Mouse (Mus musculus) lung, embryonic 14.5 days (tissue): ENCODE measurements around the gene Smap1. TPM values are rescaled to one million over a fixed set of nuclear protein-coding genes. Genes with fewer than 3 reads are reported as not detected.

Source experiments
- ATAC-seq: fragments of 200-750 bp; cut with Nextera tagmentation; 2 replicates; pipeline ENCODE4 v1.8.0; 2017; ENCODE audit warnings: mild to moderate bottlenecking, moderate TSS enrichment, moderate library complexity; ENCODE audit not compliant: insufficient read depth
- DNase-seq: peaks from one replicate; pipeline ENCODE4 v3.0.0-alpha.2; 2015
- H3K27ac ChIP-seq: fragments of 300-500 bp; sonication (generic); 2 replicates; pipeline ENCODE4 v1.5.1; 2014; ENCODE audit warnings: low read depth, mild to moderate bottlenecking, moderate library complexity
- H3K27me3 ChIP-seq: fragments of 300-500 bp; sonication (generic); 2 replicates; pipeline ENCODE4 v1.6.1; 2014; ENCODE audit warnings: low read length, control low read depth; ENCODE audit not compliant: insufficient read depth
- H3K36me3 ChIP-seq: fragments of 300-500 bp; sonication (generic); 2 replicates; pipeline ENCODE4 v1.6.1; 2014; ENCODE audit warnings: control low read depth; ENCODE audit not compliant: insufficient read depth
- H3K4me1 ChIP-seq: fragments of 300-500 bp; sonication (generic); 2 replicates; pipeline ENCODE4 v1.6.1; 2014; ENCODE audit warnings: antibody characterized with exemption, control low read depth; ENCODE audit not compliant: insufficient read depth
- H3K4me2 ChIP-seq: fragments of 300-500 bp; sonication (generic); 2 replicates; pipeline ENCODE4 v1.6.1; 2014; ENCODE audit warnings: mild to moderate bottlenecking
- H3K4me3 ChIP-seq: fragments of 300-500 bp; sonication (generic); 2 replicates; pipeline ENCODE4 v1.5.1; 2014; ENCODE audit warnings: low read depth, low read length
- H3K9ac ChIP-seq: fragments of 300-500 bp; sonication (generic); 2 replicates; pipeline ENCODE4 v1.6.1; 2014
- H3K9me3 ChIP-seq: fragments of 300-500 bp; sonication (generic); 2 replicates; pipeline ENCODE4 v1.6.1; 2016; ENCODE audit warnings: low read depth, low read length, control low read depth
- CTCF ChIP-seq: IDR thresholded peaks from 2 replicates; pipeline ENCODE4 v1.5.1; 2016; ENCODE audit warnings: antibody characterized with exemption, low read depth
- WGBS: fragments of 180-500 bp; shearing (Covaris S2); extraction: QIAGEN DNeasy Blood & Tissue Kit; methylation state at CpG from one replicate; pipeline ENCODE4 v1.1.7; 2014; 5-methylcytosine and 5-hydroxymethylcytosine counted together
- polyA plus RNA-seq: library from polyadenylated mRNA; unstranded; fragments of >200 nt; fragmentation: Nextera tagmentation; extraction: Ambion mirVana; gene quantifications from 2 replicates; pipeline ENCODE4 v1.2.1, GENCODE M21; 2014

The Smap1 gene
- polyA plus RNA-seq, 1 experiment from 2014 or later = 50.2 TPM

DNA sequence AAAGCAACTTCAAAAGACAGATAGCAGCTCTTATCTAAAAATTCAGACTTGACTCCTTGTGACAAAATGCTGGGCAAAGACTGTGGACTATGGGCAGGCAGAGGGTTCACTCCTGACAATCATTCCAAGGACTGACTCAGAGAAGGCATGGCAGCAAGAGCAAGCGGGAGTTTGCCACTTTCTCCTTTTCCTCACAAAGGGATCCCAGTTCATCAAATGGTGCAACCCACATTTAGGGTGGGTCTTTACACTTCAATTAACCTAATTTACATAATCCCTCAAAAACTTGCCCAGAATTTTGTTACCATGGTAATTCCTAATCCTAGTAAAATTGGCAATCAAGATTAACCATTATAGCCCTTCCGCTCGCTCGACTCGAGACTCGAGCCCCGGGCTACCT, 37.2 kb downstream of the Smap1 start:
- Histone ChIP-seq H3K4me3 (no peak overlapping the region), H3K27me3 (no peaks in the 10 kb centered on the region), H3K27ac (no peak overlapping the region), H3K9ac (no peak overlapping the region), H3K36me3 (no peaks in the 10 kb centered on the region), H3K4me1 (no peaks in the 10 kb centered on the region), H3K9me3 (no peaks in the 10 kb centered on the region), H3K4me2 (no peak overlapping the region)
- DNase-seq = no peak
- TF ChIP-seq CTCF = no peak
- ATAC-seq = no peak
- 96% methylated on average over 7 of the region's 7 CpGs for WGBS

DNA sequence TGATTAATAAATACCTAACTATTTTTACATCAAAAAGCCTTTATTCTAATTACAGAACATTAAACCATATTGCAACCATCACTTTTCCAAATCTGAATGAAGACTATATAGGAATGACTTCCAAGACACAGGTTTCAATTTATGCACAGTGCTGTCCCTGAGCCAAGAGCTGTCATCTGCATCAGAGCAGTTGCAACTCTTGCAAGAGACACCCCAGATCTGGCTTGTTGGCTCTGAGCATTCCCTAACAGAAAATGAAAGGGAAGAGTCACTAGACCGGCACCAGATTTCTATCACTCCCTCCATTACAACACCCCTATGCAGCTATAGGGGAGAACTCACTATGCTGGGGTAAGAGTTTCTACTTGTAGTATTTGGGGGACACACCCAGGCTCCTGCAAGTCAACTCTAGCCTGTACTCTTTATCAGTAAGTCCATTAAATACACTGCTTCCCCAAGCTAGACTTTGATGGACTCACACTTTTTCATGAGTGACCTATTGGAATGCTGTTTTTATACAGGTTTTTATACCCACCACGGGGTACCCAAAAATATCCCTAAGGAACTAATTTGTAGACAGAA, 37.9 kb downstream of the Smap1 start:
- no peak overlapping the region for H3K4me2 ChIP-seq
- H3K4me1 ChIP-seq = no peaks in the 10 kb centered on the region
- H3K4me3 ChIP-seq = no peak overlapping the region
- DNase-seq (peak; percentile 5), ATAC-seq (no peak)
- no peaks in the 10 kb centered on the region for H3K36me3 ChIP-seq
- no peaks in the 10 kb centered on the region for H3K9me3 ChIP-seq
- H3K27ac ChIP-seq = no peak overlapping the region
- no peak for TF ChIP-seq CTCF
- 63% methylated on average over 2 of the region's 2 CpGs for WGBS
- H3K9ac ChIP-seq = no peak overlapping the region
- no peaks in the 10 kb centered on the region for H3K27me3 ChIP-seq

DNA sequence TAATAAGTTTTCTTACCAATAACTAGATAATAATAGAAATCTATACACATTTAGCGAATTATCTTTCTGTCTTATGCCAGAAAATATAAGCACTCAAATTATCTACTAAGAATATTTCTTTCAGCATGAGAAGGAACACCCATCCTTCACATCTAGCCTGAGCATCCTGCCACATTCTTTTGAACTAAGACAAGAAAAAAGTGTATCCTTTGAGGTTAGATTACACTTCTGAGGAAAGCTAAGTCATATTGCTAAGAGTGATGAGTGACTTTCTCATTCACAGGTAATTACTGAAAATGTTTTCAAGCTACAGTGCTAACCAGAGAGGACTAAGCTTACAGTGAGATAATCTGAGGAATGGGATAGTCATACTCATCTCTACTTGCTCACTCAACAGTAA, 39.4 kb downstream of the Smap1 start:
- WGBS = 94% methylated on average over 1 of the region's 1 CpGs
- no peak for DNase-seq

GRCm38 (mm10) chr1:23872194-23872593, 49.9 kb downstream of the Smap1 start:
- Histone ChIP-seq H3K27me3 (no peaks in the 10 kb centered on the region), H3K4me3 (no peak overlapping the region), H3K9ac (no peak overlapping the region), H3K36me3 (peaks cover 10% of the 10 kb centered on the region; the same call in 1 of the 2 replicates), H3K4me2 (no peak overlapping the region), H3K4me1 (no peaks in the 10 kb centered on the region), H3K27ac (no peak overlapping the region), H3K9me3 (no peaks in the 10 kb centered on the region)
- no peak for TF ChIP-seq CTCF
- ATAC-seq (no peak), DNase-seq (no peak)
- 97% methylated on average over 1 of the region's 1 CpGs for WGBS

More for the DNA sequence above, 39.4 kb downstream of the Smap1 start:
- H3K27ac ChIP-seq = no peak overlapping the region
- no peaks in the 10 kb centered on the region for H3K9me3 ChIP-seq
- H3K9ac ChIP-seq = no peak overlapping the region
- no peak for TF ChIP-seq CTCF
- H3K4me1 ChIP-seq = no peaks in the 10 kb centered on the region
- no peaks in the 10 kb centered on the region for H3K36me3 ChIP-seq
- H3K27me3 ChIP-seq = no peaks in the 10 kb centered on the region
- no peak overlapping the region for H3K4me3 ChIP-seq
- H3K4me2 ChIP-seq = no peak overlapping the region
- ATAC-seq = no peak

- TF ChIP-seq CTCF = no peak
These were observed 54.7 kb downstream of the Smap1 start for GRCm38 (mm10) chr1:23867350-23867862.

DNA sequence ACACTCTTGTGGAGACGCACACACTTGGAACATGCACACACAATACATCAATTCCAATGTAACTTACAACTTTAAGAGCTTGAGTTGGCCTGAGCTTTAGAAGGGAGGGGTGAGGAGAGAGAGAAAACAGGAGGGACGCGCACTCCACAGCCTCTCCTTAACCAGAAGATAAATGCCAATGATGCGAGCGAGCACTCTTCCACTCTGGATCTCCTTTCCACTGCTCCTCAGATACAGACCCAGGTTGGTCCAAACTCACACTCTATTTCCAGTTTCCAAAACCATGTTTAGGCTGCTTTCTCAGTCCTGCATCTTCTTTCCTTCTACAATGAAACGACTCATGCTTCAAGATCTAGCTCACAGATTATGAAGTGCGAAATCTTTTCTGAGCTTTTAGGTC, 56.6 kb downstream of the Smap1 start:
- DNase-seq = no peak
- no peak overlapping the region for H3K4me2 ChIP-seq
- H3K4me3 ChIP-seq = no peak overlapping the region
- H3K27ac ChIP-seq = no peak overlapping the region
- H3K9me3 ChIP-seq = no peaks in the 10 kb centered on the region
- ATAC-seq = no peak
- H3K9ac ChIP-seq = no peak overlapping the region
- H3K36me3 ChIP-seq = no peaks in the 10 kb centered on the region
- no peak for TF ChIP-seq CTCF
- H3K4me1 ChIP-seq = no peaks in the 10 kb centered on the region
- 94% methylated on average over 7 of the region's 7 CpGs for WGBS
- H3K27me3 ChIP-seq = no peaks in the 10 kb centered on the region

More at GRCm38 (mm10) chr1:23867350-23867862, 54.7 kb downstream of the Smap1 start:
- 76% methylated on average over 2 of the region's 2 CpGs for WGBS
- H3K4me3 ChIP-seq = no peak overlapping the region
- no peak overlapping the region for H3K4me2 ChIP-seq
- DNase-seq (peak; percentile 3), ATAC-seq (no peak)
- no peaks in the 10 kb centered on the region for H3K9me3 ChIP-seq
- 0 out of 2 replicates have a peak, but pooled peaks cover 3% of the 10 kb centered on the region for H3K36me3 ChIP-seq
- H3K27ac ChIP-seq = no peak overlapping the region
- no peaks in the 10 kb centered on the region for H3K4me1 ChIP-seq
- no peak overlapping the region for H3K9ac ChIP-seq
- H3K27me3 ChIP-seq = no peaks in the 10 kb centered on the region

DNA sequence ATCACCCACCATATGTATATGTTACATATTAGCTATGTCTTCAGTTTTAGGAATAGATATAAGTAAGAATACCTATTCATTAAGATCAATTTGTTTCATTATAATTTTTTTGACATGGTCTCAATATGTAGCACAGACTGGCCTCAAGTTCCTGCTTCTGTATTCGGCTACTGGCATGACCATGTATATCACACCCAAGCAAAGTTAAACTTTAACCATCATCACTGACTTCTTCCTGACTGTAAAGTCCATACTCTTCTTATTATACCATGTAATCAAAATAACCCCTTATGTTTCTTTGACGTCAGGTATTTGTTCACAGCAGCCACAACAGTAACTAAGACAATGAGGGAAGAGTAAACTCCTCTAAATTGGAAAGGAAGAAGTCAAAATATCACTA, 61.2 kb downstream of the Smap1 start:
- no peak overlapping the region for H3K27ac ChIP-seq
- ATAC-seq (no peak), DNase-seq (no peak)
- no peaks in the 10 kb centered on the region for H3K27me3 ChIP-seq
- WGBS = 82% methylated on average over 2 of the region's 2 CpGs
- no peak overlapping the region for H3K4me2 ChIP-seq
- no peak overlapping the region for H3K9ac ChIP-seq
- H3K36me3 ChIP-seq = peaks cover 21% of the 10 kb centered on the region
- no peak overlapping the region for H3K4me3 ChIP-seq
- H3K4me1 ChIP-seq = no peaks in the 10 kb centered on the region
- H3K9me3 ChIP-seq = no peaks in the 10 kb centered on the region
- no peak for TF ChIP-seq CTCF
